Mouse (Mus musculus) heart, embryonic 10.5 days (tissue): ENCODE results near the gene Vav3. TPM values are rescaled to one million over a fixed set of nuclear protein-coding genes. Genes with fewer than 3 reads are reported as not detected.

Source experiments
- DNase-seq: peaks from one replicate; pipeline ENCODE4 v3.0.0-alpha.2; 2017; ENCODE audit warnings: low spot score
- H3K27ac ChIP-seq: fragments of 300-500 bp; sonication (generic); 2 replicates; pipeline ENCODE4 v1.5.1; 2016; ENCODE audit warnings: mild to moderate bottlenecking
- H3K27me3 ChIP-seq: fragments of 300-500 bp; sonication (generic); 2 replicates; pipeline ENCODE4 v1.6.1; 2016; ENCODE audit warnings: mild to moderate bottlenecking; ENCODE audit not compliant: poor library complexity, insufficient read depth, severe bottlenecking
- H3K36me3 ChIP-seq: fragments of 300-500 bp; sonication (generic); 2 replicates; pipeline ENCODE4 v1.6.1; 2016; ENCODE audit warnings: mild to moderate bottlenecking, moderate library complexity
- H3K4me1 ChIP-seq: fragments of 300-500 bp; sonication (generic); 2 replicates; pipeline ENCODE4 v1.6.1; 2016; ENCODE audit warnings: mild to moderate bottlenecking
- H3K4me3 ChIP-seq: fragments of 300-500 bp; sonication (generic); 2 replicates; pipeline ENCODE4 v1.5.1; 2016; ENCODE audit warnings: mild to moderate bottlenecking, moderate library complexity
- H3K9me3 ChIP-seq: fragments of 300-500 bp; sonication (generic); 2 replicates; pipeline ENCODE4 v1.6.1; 2016; ENCODE audit warnings: mild to moderate bottlenecking, moderate library complexity
- WGBS: fragments of 180-500 bp; shearing (Covaris S2); methylation state at CpG from one replicate; pipeline ENCODE4 v1.1.7; 2016; 5-methylcytosine and 5-hydroxymethylcytosine counted together
- polyA plus RNA-seq: library from polyadenylated mRNA; unstranded; fragments of >200 nt; fragmentation: Nextera tagmentation; extraction: Ambion mirVana; gene quantifications from 2 replicates; pipeline ENCODE4 v1.2.1, GENCODE M21; 2016

Gene Vav3
- polyA plus RNA-seq, 1 experiment from 2014 or later = 9.4 TPM

- no peak overlapping the region for H3K27ac ChIP-seq
- no peak for DNase-seq
- H3K4me1 ChIP-seq = no peaks in the 10 kb centered on the region; the same call in 1 of the 2 replicates
- H3K4me3 ChIP-seq = no peak overlapping the region
- 78% methylated on average over 6 of the region's 6 CpGs for WGBS
- H3K36me3 ChIP-seq = no peaks in the 10 kb centered on the region
- H3K27me3 ChIP-seq = no peaks in the 10 kb centered on the region
- no peaks in the 10 kb centered on the region for H3K9me3 ChIP-seq
Measured at GRCm38 (mm10) chr3:109463684-109464083, 123.2 kb downstream of the Vav3 start.

GRCm38 (mm10) chr3:109464600-109464999 is 124.1 kb downstream of the Vav3 start:
- no peaks in the 10 kb centered on the region for H3K27me3 ChIP-seq
- H3K27ac ChIP-seq = no peak overlapping the region
- H3K4me1 ChIP-seq = peaks cover 3% of the 10 kb centered on the region; the same call in 1 of the 2 replicates
- 83% methylated on average over 8 of the region's 8 CpGs for WGBS
- no peak overlapping the region for H3K4me3 ChIP-seq
- DNase-seq = no peak
- H3K9me3 ChIP-seq = no peaks in the 10 kb centered on the region
- H3K36me3 ChIP-seq = no peaks in the 10 kb centered on the region

DNA sequence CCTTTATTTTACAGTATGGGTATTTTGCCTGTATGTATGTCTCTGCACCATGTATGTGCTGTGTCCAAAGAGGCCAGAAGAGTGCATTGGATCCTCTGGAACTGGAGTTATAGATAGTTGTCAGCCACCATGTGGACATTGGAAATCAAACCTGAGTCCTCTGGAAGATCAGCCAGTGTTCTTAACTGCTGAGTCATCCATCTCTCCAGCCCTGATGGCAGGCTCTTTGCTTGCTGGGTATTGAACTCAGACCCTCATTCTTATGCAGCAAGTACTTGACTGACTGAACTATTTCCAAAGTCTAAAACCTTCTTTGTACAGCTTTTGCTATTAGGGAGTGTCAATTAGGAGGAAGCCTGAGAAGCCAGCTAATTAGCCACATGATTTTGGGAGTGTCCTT is 126.1 kb downstream of the Vav3 start:
- Histone ChIP-seq H3K27ac (no peak overlapping the region), H3K9me3 (no peaks in the 10 kb centered on the region), H3K36me3 (no peaks in the 10 kb centered on the region), H3K4me3 (no peak overlapping the region), H3K4me1 (peaks cover 4% of the 10 kb centered on the region; the same call in 1 of the 2 replicates), H3K27me3 (no peaks in the 10 kb centered on the region)
- DNase-seq = no peak

DNA sequence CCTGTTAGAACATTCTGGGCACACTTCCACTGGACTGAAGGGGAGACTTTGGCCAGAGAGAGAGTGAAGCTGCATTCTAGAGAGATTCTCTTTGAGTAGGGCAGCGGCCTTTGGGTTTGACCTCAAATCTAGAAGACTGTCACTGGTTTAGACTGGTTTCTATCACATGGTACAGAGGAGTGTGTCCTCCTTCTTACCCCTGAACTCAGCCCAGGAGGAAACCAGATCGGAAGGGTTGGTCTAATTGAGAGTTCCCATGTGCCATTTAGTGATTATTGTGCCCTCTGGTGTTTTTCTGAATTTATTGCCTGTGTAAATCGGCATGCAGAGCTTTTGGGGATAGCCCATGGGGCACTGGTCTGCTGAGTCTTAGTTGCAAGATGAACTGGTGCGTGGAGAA is 126.8 kb downstream of the Vav3 start:
- WGBS = 68% methylated on average over 4 of the region's 4 CpGs
- Histone ChIP-seq H3K27me3 (no peaks in the 10 kb centered on the region), H3K27ac (no peak overlapping the region), H3K4me1 (peaks cover 4% of the 10 kb centered on the region; the same call in 1 of the 2 replicates), H3K4me3 (no peak overlapping the region), H3K36me3 (no peaks in the 10 kb centered on the region), H3K9me3 (no peaks in the 10 kb centered on the region)
- DNase-seq = no peak

- H3K27ac ChIP-seq = no peak overlapping the region
- no peak overlapping the region for H3K4me3 ChIP-seq
- H3K9me3 ChIP-seq = no peaks in the 10 kb centered on the region
- DNase-seq = no peak
- H3K4me1 ChIP-seq = peaks cover 4% of the 10 kb centered on the region; the same call in 1 of the 2 replicates
- H3K36me3 ChIP-seq = no peaks in the 10 kb centered on the region
- H3K27me3 ChIP-seq = no peaks in the 10 kb centered on the region
- 65% methylated on average over 3 of the region's 3 CpGs for WGBS
Measured at GRCm38 (mm10) chr3:109469465-109469864, 129.0 kb downstream of the Vav3 start.

GRCm38 (mm10) chr3:109470651-109471255 is 130.3 kb downstream of the Vav3 start:
- 67% methylated on average over 1 of the region's 1 CpGs for WGBS
- H3K27ac ChIP-seq = no peak overlapping the region
- H3K4me3 ChIP-seq = no peak overlapping the region
- H3K27me3 ChIP-seq = no peaks in the 10 kb centered on the region
- H3K9me3 ChIP-seq = no peaks in the 10 kb centered on the region
- no peaks in the 10 kb centered on the region for H3K36me3 ChIP-seq
- no peak for DNase-seq
- H3K4me1 ChIP-seq = peaks cover 5% of the 10 kb centered on the region; the same call in 1 of the 2 replicates

GRCm38 (mm10) chr3:109476521-109476920 is 136.1 kb downstream of the Vav3 start:
- DNase-seq = no peak
- Histone ChIP-seq H3K27me3 (no peaks in the 10 kb centered on the region), H3K36me3 (no peaks in the 10 kb centered on the region), H3K27ac (no peak overlapping the region), H3K9me3 (no peaks in the 10 kb centered on the region), H3K4me1 (peaks cover 6% of the 10 kb centered on the region; the same call in 1 of the 2 replicates), H3K4me3 (no peak overlapping the region)
- WGBS = 62% methylated on average over 8 of the region's 8 CpGs

DNA sequence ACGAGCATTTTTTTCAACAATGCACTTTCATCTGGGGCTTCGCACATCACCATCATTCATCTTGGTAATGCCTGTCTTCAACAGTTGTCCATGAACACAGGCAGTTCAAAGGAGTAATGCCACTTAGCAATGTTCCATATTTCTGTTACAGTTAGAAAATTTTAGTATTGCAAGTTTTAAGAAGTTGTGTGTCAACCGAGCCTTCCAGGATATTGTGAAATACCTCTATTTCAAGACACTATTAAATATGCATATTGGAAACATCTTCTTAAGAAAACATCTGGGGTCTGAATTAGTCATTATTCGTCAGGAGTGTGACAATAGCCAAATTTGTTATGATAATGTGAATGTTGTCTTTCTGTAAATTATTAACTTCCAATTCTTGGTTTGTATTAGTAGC is 137.8 kb downstream of the Vav3 start:
- no peak overlapping the region for H3K27ac ChIP-seq
- H3K4me3 ChIP-seq = no peak overlapping the region
- DNase-seq = no peak
- H3K27me3 ChIP-seq = no peaks in the 10 kb centered on the region
- WGBS = 86% methylated on average over 4 of the region's 4 CpGs
- peaks cover 6% of the 10 kb centered on the region; the same call in 1 of the 2 replicates for H3K4me1 ChIP-seq
- H3K36me3 ChIP-seq = no peaks in the 10 kb centered on the region
- H3K9me3 ChIP-seq = no peaks in the 10 kb centered on the region

DNA sequence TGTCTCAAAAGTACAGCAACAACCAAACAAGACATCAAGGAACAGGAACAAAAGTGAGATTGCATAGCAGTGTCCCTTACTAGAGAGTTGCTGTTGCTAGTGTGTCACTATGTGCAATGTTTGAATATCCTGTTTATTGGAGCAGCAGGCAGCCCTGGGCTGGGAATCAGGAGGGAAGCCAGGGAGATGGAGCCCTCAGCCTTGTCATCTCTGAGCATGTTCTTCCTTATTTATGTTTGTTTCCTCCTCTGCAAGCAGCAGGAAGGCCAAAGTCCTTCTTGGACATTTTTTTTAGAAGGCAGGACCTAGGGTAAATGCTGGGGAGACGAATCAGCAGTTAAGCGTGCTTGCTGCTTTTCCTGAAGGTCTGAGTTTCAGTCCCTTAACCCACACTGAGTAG is 140.2 kb downstream of the Vav3 start:
- no peaks in the 10 kb centered on the region for H3K9me3 ChIP-seq
- no peak overlapping the region for H3K4me3 ChIP-seq
- DNase-seq = no peak
- 74% methylated on average over 2 of the region's 2 CpGs for WGBS
- no peak overlapping the region for H3K27ac ChIP-seq
- no peaks in the 10 kb centered on the region for H3K36me3 ChIP-seq
- no peaks in the 10 kb centered on the region for H3K27me3 ChIP-seq
- peaks cover 6% of the 10 kb centered on the region; the same call in 1 of the 2 replicates for H3K4me1 ChIP-seq

- no peaks in the 10 kb centered on the region for H3K27me3 ChIP-seq
- no peaks in the 10 kb centered on the region for H3K4me1 ChIP-seq
- no peak overlapping the region for H3K27ac ChIP-seq
- H3K9me3 ChIP-seq = no peaks in the 10 kb centered on the region
- H3K36me3 ChIP-seq = no peaks in the 10 kb centered on the region
- no peak overlapping the region for H3K4me3 ChIP-seq
- WGBS = 79% methylated on average over 3 of the region's 3 CpGs
- DNase-seq = no peak
Measured at GRCm38 (mm10) chr3:109486786-109487185, 146.3 kb downstream of the Vav3 start.

- Histone ChIP-seq H3K27me3 (no peaks in the 10 kb centered on the region), H3K27ac (no peak overlapping the region), H3K4me1 (no peaks in the 10 kb centered on the region), H3K9me3 (no peaks in the 10 kb centered on the region), H3K36me3 (no peaks in the 10 kb centered on the region), H3K4me3 (no peak overlapping the region)
- 79% methylated on average over 4 of the region's 4 CpGs for WGBS
- no peak for DNase-seq
Measured at GRCm38 (mm10) chr3:109487823-109488222, 147.4 kb downstream of the Vav3 start.

DNA sequence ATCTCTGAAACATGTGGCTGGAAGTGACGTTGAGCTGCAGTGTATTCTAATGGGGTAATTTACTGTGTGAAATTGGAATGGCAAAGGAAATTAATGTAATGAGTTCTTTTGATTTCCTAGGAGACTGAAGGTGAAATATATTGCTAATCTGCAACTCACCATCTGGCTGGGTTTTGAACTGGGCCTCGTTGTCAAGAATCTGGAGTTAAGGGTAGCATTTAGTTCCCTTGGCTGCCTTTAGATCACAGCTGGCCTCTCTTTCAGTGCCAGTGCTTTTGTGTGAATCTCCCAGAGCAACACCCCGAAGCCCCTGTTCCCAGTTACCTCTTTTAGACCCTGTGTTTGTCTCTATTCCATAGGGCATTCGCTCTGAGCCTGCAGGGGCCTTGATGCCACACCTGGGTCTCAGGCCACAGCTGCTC is 148.3 kb downstream of the Vav3 start:
- no peak for DNase-seq
- H3K27me3 ChIP-seq = no peaks in the 10 kb centered on the region
- H3K4me1 ChIP-seq = no peaks in the 10 kb centered on the region
- no peaks in the 10 kb centered on the region for H3K9me3 ChIP-seq
- H3K36me3 ChIP-seq = no peaks in the 10 kb centered on the region
- WGBS = 72% methylated on average over 4 of the region's 4 CpGs
- no peak overlapping the region for H3K27ac ChIP-seq
- H3K4me3 ChIP-seq = no peak overlapping the region

- no peaks in the 10 kb centered on the region for H3K27me3 ChIP-seq
- no peak for DNase-seq
- no peaks in the 10 kb centered on the region for H3K9me3 ChIP-seq
- H3K4me3 ChIP-seq = no peak overlapping the region
- no peak overlapping the region for H3K27ac ChIP-seq
- 67% methylated on average over 11 of the region's 11 CpGs for WGBS
- no peaks in the 10 kb centered on the region for H3K4me1 ChIP-seq
- H3K36me3 ChIP-seq = no peaks in the 10 kb centered on the region
Measured at GRCm38 (mm10) chr3:109490561-109491296, 150.3 kb downstream of the Vav3 start.
